Mouse (Mus musculus): Measurements from ENCODE around the gene Dnaic1.
"Not testable (repeated sequence)": the region's sequence is repeated elsewhere in the genome, so short reads cannot be mapped to it uniquely, and the experiment has no call there.

Gene Dnaic1

DNA sequence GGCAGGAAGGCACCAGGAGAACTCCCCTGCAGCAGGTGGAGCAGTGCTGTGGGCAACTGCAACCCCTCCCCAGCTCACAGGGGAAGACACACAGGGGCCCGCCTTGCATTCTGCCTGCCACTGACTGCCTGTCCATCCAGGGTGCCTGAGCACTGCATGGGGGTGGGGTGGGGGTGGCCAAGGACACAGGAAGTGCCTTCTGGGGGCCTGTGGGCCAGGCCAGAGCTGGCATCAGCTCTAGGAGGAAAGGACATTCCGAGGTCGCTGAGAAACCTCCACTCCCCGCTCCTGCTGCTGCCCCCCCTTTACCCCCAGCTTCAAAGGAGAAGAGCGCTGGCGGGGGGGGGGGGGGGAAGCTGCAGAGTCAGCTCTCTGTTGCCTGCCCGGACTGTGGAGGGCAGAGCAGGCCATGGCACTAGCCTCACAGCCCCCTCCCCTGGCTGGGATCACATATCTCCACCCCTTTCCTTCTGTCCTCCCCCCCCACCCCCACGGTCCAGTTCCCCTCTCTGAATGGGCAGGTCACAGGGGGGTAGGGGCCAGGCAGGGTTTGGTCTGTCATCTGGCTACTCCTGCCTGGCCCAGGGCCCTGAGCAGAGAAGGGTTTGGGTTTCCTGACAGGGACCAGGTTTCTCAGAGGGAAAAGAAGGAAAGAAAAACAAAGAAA lies 95.6 kb downstream of the Dnaic1 start:
- DNase-seq (ENCODE audit: low spot score) = peak; percentile 51

DNA sequence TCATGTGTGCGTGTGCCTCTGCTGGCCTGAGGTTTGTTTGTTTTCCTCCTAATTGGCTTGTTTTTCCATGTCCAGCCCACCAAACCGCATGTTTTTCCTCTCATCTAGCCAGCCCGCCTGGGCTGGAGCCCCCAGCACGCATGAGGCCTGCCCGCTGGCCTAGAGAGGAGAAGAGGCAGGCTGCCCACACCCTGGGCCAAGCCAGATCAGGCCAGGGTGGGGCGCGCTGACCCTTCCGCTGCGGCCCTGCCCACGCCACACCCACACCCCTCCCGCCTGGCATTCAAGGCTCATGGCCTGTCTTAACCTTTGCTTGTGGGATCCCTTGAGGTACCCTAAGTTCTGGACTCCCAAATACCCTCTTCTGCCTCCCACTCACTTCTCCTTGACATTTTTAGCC lies 97.1 kb downstream of the Dnaic1 start:
- DNase-seq (ENCODE audit: low spot score) = no peak

DNA sequence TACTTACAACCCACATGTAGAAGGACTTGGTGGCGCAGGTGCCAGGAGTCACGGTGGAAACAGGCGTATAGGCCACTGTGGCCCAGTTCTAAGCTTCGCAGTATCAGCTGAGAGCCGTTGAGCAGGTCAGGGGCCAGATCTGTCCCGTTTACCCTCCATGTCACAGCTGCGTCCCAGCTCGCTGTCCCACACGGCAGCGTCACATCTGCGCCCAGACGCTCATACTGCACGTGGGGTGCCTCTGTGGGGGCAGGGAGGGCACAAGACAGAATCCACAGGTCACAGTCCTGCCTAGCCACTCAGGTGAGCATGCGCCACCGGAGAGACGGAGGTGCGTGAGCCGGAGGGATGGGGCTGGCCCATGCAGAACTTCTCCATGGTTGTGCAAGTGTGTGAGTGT lies 101.3 kb downstream of the Dnaic1 start:
- DNase-seq (ENCODE audit: low spot score) = no peak

DNA sequence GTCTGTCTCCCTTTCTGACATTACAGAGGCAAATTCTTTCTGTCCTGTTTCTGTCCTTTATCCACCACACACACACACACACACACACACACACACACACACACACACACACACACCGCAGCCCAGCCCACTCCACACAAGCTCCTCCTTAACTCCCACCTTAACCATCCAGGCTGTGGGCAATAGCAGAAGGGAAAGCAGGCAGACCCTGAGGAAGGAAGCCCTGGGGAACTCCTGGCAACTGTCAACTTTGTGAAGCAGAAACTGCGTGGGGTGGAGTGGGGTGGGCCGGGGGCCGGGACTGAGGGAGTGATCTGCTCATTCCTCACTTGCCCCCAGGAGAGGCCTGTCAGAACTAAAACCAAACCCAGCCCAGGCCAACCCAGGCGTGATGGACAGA lies 101.9 kb downstream of the Dnaic1 start:
- DNase-seq (ENCODE audit: low spot score) = no peak

DNA sequence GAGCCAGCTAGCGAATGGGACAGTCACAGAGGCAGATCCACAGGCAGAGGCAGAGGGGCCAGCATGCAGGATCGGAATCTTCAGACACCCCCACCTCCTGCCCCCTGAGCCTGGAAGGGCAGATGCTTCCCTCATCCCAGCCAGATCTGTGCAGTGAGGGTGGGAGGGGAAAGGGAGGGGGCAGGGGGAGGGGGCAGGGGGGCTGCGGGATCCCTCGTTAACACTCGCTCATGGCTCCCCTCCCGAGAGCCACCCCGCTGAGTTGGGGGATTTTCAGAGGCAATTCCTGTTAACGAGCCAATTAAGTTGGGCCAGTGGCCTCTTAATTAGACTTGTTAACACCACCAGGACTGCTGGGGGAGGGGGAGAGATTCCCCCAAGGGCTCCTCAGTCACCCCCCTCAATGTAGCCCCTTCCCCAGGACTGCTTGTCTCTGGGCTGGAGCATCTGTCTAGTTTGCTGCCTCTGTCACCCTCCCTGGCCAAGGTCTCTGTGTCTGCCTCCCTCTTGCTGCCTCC lies 102.4 kb downstream of the Dnaic1 start:
- no peak for DNase-seq (ENCODE audit: low spot score)

DNA sequence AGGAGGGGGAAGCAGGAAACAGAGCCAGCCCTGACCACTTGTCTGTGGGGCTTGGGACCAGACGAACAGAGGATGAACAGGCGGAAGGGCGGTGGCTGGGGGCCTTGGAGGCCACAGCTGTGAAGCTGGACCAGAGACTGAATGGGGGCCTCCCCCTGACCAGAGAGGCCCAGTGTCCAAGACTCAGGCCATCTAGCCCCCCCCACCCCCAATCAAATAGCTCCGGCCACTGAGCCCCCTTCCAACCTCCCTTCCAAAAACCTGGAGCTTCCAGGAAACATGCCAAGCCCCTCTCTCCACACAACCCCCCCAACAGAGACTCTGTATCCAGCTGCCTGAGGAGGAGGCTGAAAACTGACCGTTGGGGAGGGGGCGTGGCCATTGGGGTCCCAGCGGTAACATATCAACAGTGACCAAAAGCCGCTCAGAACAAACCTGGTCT lies 103.0 kb downstream of the Dnaic1 start:
- DNase-seq (ENCODE audit: low spot score) = peak; percentile 56

DNA sequence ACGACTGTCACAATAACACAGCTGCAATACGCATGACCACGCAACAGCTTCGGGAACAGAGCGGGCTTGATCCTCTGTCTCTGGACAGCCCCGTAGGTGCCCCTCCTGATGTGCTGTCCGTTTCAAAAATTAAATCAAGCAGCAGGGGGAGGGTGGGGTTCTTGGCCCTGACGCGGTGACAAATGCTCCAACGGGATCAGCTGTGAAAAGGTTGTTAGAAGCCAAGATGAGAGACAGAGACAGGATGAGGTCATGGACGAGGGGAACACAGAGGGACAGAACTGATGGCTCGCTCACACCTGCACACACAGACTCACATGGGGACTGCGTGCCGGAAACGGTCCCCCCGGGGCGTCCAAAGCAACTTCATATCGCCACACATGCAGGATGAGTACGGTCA lies 103.6 kb downstream of the Dnaic1 start:
- no peak for DNase-seq (ENCODE audit: low spot score)

DNA sequence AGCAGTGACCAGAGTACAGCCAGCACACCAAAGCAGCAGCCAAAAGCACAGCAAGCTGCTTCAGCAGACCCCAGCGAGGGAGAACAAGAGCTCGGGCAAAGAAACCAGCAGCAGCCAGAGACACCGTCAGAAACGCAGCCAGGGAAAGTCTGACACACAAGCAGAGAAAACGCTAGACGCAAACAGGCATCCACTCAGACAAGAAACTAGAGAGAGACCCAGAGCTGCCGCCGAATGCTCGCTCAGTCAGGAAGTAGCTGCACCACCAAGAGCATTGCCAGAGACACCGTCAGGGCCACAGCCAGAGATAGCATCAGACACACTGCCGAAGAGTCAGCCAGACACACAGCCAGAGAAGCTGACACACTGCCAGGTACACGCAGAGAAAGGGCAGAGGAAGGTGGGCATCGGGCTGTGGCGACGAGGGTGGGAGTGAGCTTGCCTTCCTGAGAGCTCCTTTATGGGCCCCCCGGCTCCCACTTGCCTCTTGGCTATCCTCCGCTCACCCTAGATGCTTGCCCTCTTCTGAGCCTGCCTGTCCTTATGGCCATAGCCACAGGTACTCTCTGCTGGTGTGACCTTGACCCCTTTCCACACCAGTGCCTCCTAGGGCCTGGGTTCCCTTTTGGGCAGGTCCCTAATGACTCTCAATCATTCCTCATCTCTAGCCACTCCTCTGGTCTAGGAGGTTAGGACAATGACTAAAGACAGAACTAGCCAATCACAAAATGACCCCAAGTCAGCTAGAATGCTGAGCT lies 106.9 kb downstream of the Dnaic1 start:
- no peak for DNase-seq (ENCODE audit: low spot score)

DNA sequence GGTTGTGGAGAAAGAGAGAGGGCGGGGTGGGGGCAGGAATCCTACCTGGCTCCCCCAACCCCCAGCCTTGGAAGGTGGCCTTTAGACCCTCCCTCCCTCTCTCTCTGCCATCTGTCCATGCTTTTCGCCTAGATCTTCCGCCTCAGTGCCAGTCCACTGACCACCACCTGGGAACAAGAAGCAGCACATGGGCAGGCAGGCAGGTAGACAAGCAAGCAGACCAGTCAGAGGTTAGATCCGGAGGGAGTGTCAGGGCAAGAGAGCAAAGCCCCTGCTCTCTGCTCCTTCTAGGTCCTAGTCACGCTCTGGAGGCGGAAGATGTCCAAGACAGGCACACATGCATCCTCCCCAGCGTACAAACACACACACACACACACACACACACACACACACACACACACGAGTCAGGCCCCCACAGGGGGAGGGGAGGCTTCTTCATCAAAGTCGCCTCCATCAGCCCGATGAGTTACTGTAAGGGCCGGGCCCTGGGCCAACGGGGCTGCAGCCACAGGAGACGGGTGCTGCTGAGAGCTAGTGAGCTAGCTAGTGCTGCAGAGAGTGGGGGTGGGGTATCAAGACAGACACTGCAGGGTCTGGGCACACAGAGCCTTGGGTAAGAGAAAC lies 107.5 kb downstream of the Dnaic1 start:
- DNase-seq (ENCODE audit: low spot score) = no peak

DNA sequence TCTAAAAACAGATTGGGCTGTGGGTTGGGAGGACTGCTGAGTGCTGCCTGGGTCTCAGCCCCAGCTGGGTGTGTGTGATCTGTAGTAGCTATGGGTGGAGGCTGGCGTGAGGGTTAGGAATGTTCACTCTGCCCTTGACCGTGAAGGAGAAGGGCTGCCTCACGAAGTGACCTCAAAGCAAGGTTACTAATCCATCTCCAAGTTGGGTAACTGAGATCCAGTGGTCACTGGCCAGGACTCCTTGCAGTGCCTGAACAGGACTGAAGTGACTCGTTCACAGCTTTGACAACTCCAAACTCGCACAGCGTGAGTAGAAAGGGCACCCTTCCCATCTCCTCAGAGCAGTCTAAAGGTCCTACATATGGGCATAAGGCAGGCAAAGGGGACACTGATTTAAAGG lies 109.3 kb downstream of the Dnaic1 start:
- no peak for DNase-seq (ENCODE audit: low spot score)

DNA sequence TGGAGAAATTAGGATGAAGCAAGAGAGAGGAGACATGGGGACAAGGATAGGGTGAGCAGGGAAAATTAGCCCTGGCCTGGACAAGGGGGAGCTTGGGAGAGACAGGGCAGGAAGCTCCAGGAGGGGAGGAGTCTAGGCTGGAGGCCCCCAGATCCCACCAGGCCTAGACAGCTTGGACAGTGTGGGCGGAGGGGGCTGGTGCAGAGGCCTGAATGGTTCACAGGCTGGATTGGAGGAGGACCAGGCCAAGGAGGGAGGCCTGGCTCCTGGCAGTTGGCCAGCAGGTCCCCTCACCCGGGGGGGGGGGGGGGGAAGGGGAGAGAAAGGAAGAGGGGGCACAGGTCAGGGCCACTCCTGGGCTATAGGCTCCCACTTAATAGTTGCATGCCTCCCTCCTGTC lies 109.7 kb downstream of the Dnaic1 start:
- DNase-seq (ENCODE audit: low spot score) = no peak

DNA sequence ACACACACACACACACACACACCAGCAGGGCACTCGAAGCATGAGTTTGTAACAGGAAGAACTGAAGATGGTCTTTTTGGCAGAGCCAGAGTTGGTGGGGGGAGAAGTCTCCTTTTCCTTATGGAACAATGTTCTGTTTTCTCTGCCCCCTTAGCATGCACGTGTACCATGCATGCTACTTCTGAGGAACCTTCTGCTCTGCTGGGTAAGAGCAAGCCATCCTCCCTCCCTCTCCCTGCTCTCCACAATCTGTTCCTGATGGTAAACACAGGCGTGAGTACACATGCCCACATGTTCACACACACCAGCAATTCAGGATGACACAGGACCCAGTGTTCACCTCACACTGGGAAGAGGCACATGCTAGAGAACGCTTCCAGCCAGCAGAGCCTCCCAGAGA lies 111.6 kb downstream of the Dnaic1 start:
- DNase-seq (ENCODE audit: low spot score) = no peak

DNA sequence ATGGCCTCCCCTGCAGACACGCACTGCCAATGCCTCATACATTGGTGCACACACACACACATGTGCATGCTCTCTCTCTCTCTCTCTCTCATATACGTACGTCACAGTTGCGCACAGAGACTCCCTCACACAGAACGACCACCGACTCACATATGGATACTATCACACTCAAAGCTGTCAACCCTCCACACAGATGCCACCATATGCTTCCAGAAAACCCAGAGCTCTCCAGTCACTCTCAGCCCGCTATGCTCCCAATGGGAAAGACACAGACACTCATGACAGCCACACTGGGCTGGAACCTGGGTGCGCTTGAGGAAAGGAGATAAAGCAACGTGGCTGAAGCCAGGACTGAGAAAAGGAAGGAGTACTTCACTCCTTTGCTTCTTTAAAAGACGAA lies 112.4 kb downstream of the Dnaic1 start:
- no peak for DNase-seq (ENCODE audit: low spot score)

DNA sequence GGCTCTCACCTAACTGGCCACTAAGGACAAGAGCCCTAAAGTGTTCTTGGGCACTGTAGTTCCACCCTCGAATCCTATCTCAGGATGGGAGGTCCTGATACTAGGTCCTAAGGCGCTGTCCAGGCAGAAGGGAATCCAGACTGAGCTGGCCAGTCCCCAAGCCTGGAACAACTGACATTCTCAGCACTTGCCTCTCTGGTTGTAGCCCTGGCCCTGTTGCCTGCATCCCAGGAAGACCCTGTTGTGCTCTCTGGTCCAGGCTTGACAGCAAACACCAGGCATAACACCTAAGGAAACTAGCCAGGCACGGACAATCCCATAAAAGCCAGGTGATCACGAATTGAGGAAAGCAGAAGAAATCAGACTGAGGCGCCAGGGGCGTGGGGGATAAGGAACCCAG lies 113.2 kb downstream of the Dnaic1 start:
- DNase-seq (ENCODE audit: low spot score) = no peak

DNA sequence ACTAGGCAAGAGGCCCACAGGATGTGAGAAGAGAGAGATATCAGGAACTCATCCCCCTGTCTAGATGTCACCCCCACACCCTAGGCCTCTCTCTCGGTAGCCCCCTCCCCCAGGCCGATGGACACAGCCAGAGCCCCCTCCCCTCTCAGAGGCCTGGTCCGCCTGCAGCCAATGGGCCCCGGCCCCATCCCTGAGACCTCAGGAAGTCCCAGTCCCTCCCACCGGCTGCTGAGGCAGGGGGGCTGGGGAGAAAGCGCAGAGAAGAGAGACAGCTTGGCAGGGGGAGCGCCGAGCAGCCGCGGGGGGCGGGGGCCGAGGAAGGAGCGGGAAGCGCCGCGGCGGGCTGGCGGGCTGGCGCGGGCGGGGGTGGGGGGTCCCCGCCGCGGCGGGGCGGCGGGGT lies 113.7 kb downstream of the Dnaic1 start:
- not testable (repeated sequence) for DNase-seq (ENCODE audit: low spot score)

DNA sequence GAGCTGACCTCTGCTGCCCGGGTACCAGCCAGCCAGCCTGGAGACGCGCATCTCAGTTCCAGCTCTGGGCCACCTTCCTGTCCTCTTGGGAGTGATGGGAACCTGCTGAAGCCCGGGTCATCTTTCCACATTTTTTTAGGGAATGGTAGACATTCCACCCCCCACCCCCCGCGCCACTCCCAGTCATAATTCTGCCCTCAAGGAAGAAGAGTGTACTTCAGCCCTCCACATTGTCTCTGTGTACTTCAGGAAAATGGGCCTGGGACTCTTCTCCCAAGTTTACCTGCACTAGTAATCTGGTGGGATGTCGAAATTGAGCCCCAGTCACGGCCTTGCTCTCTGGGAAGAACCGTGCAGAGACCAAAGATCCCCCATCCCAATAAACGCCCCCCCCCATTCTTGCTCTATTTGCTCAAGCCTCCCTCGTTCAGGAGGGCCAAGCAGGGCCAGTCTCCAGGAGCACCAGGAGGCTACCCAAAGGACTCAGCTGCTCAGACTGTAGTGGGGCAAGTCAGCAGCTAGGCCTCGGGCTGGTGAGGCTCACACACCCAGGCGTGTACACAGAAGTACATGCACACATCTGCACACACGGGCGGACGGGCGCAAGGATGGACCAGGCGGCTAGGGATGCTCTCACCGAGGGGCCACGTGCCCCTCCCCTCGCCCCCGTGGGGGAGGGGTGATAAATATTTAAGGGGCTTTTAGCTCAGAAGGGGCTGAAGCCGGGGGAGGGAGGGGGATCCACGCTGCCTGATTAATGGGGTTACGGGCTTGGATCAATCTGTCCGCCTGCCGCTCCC lies 114.8 kb downstream of the Dnaic1 start:
- DNase-seq (ENCODE audit: low spot score) = not testable (repeated sequence)

DNA sequence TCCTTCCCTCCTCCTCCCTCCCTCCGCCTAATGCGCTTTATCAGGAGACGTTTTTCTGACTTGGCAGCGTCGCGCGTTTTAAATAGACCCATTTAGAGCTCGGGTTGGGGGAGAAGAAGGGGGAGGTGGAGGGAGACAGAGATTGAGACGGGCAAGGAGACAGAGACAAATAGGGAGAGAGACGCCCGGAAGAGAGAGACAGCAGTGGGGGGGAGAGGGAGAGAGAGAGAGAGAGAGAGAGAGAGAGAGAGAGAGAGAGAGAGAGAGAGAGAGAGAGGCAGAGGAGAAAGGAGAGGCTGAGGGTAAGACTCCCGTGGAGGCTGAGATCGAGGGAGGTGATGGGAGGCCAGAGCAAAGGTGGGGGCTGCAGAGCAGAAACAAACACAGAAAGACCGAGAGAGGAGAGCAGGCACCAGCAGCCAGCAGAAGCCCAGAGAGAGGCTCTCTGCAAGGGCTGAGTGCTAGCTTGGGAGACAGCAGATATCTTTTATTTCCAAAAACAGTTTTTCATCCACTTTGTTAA lies 115.4 kb downstream of the Dnaic1 start:
- DNase-seq (ENCODE audit: low spot score) = not testable (repeated sequence)

DNA sequence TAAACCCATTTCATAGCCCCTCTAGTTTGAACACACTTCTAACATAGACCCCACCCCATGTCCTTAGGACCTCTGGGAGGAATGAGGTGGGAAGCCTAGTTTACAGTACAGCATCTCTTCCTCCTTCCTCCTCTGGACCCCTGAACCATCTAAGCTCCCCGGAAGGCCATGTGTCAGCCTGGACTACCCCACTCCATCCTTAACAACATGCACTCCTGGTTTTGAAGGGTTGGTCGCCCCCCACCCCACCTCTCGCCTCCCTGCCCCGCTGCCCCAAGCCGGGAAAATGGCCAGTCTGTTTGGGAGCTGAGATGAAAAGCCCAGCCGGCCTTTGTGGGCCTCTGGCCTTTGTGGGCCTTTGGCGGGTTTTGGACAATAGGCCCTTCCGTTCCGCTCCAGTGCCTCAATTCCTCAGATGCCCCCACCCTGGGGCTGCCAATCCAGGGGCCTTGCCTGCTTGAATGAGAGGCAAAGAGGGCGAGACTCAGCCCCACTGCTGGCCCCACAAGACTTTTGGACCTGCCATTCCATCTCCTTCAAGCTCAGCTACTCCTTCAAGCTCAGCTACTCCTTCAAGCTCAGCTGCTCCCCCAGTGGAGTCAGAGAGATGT lies 116.4 kb downstream of the Dnaic1 start:
- peak; percentile 69 for DNase-seq (ENCODE audit: low spot score)

Measured in embryo, embryonic 10 days (tissue).